Mouse (Mus musculus) stomach, embryonic 16.5 days (tissue): ENCODE results near the gene Cpa2. TPM values are rescaled to one million over a fixed set of nuclear protein-coding genes. Genes with fewer than 3 reads are reported as not detected.

Experiments
- ATAC-seq: fragments of 200-750 bp; cut with Nextera tagmentation; 2 replicates; pipeline ENCODE4 v1.8.0; 2017; ENCODE audit warnings: moderate number of reproducible peaks, moderate TSS enrichment; ENCODE audit not compliant: insufficient read depth, low FRiP score
- H3K27ac ChIP-seq: fragments of 300-500 bp; sonication (generic); 2 replicates; pipeline ENCODE4 v1.5.1; 2014; ENCODE audit warnings: low read length
- H3K27me3 ChIP-seq: fragments of 300-500 bp; sonication (generic); 2 replicates; pipeline ENCODE4 v1.6.1; 2014; ENCODE audit warnings: low read length, control low read depth, mixed read lengths; ENCODE audit not compliant: control insufficient read depth, insufficient read depth
- H3K36me3 ChIP-seq: fragments of 300-500 bp; sonication (generic); 2 replicates; pipeline ENCODE4 v1.6.1; 2014; ENCODE audit warnings: low read length; ENCODE audit not compliant: control insufficient read depth, insufficient read depth
- H3K4me1 ChIP-seq: fragments of 300-500 bp; sonication (generic); 2 replicates; pipeline ENCODE4 v1.6.1; 2014; ENCODE audit warnings: low read length, control low read depth, mixed read lengths; ENCODE audit not compliant: control insufficient read depth, insufficient read depth
- H3K4me2 ChIP-seq: fragments of 300-500 bp; sonication (generic); 2 replicates; pipeline ENCODE4 v1.6.1; 2014; ENCODE audit warnings: low read depth, low read length, mixed read lengths
- H3K4me3 ChIP-seq: fragments of 300-500 bp; sonication (generic); replicated peaks from 2 replicates; pipeline ENCODE4 v1.5.1; 2014; ENCODE audit warnings: mild to moderate bottlenecking, low read length
- H3K9ac ChIP-seq: fragments of 300-500 bp; sonication (generic); 2 replicates; pipeline ENCODE4 v1.6.1; 2014; ENCODE audit warnings: low read length
- H3K9me3 ChIP-seq: fragments of 300-500 bp; sonication (generic); replicated peaks from 2 replicates; pipeline ENCODE4 v1.6.1; 2016; ENCODE audit warnings: low read length, control low read depth; ENCODE audit not compliant: control insufficient read depth
- WGBS: fragments of 180-500 bp; shearing (Covaris S2); extraction: QIAGEN DNeasy Blood & Tissue Kit; methylation state at CpG from one replicate; pipeline ENCODE4 v1.1.7; 2014; 5-methylcytosine and 5-hydroxymethylcytosine counted together
- polyA plus RNA-seq: library from polyadenylated mRNA; unstranded; fragments of >200 nt; fragmentation: Nextera tagmentation; extraction: Ambion mirVana; gene quantifications from 2 replicates; pipeline ENCODE4 v1.2.1, GENCODE M21; 2015

The Cpa2 gene
- polyA plus RNA-seq: 688 and 708 TPM in 2 replicates

DNA sequence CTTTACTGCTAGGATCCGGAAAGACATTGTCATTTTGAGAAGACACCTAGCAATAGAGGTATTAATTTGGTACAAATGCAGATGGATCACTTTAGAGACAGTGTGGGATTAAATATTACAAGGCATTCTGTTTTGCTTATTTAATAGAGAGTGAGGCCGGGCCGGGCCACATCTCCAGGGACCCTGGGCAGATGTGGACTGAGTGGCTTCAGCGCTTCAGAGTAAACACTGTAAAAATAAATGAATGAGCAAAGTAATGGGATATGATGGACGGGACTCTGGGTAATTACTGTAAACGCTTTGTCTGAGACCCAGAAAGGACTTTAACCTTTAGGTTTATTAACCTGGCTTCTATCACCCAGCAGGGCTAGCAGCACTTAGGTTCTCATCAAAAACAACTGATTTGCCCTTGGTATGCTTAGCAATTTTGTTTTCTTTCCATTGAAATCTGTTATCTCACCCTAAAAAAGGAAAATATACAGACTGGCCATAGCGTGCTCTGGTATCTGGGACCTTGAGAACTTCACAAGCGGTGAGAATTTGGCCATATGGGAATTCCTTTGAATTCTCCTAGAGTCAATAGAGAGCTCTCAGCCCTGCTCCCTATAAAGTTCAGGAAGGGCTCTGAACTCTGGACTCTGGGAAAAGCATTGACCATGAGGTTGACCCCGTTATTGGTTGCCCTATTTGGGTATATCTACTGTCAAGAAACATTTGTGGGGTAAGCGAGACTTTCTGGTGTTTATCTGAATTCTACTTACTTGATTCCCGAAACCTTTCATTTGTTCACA lies at the start of gene Cpa2:
Gene Cpa2 (plus strand): TSS at position 574 of the 791 bp plus-strand sequence.
- WGBS: 53% methylated on average over 11 of the region's 11 CpGs
- Histone ChIP-seq H3K9ac (no peak within 1 kb of the TSS), H3K4me1 (peaks cover 19% of the 10 kb centered on the region), H3K27me3 (no peaks in the 10 kb centered on the region), H3K36me3 (no peaks in the 10 kb centered on the region), H3K4me2 (no peak within 1 kb of the TSS), H3K27ac (0 out of 2 replicates have a peak within 1 kb of the TSS, but pooled peaks have one; percentile 22), H3K9me3 (no peaks in the 10 kb centered on the region), H3K4me3 (peak within 1 kb of the TSS; percentile 14; the same call in 1 of the 2 replicates)
- no peak for ATAC-seq

DNA sequence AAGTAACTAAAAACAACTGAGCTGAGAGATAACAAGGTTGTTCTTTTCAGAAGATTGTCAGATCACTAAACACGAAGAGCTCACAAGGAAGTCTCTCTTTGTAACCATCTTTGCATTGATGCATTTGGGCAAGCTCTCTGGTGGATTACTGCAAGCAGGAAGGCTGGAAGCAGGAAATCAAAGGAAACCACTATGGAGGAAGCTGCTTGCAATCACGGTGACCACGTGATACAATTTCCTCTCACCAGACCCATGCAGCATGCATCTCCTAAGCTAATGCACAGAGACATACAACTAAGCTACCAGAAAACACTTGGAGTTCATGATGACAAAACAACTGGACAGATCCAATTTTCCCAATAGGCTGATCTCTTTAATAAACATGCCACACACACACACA lies 42.3 kb upstream of the Cpa2 start:
- Histone ChIP-seq H3K27ac (no peak overlapping the region), H3K36me3 (peaks cover 5% of the 10 kb centered on the region), H3K9ac (no peak overlapping the region), H3K4me3 (no peak overlapping the region), H3K4me2 (no peak overlapping the region), H3K27me3 (no peaks in the 10 kb centered on the region), H3K4me1 (no peaks in the 10 kb centered on the region), H3K9me3 (no peaks in the 10 kb centered on the region)
- no peak for ATAC-seq
- WGBS: 81% methylated on average over 3 of the region's 3 CpGs

DNA sequence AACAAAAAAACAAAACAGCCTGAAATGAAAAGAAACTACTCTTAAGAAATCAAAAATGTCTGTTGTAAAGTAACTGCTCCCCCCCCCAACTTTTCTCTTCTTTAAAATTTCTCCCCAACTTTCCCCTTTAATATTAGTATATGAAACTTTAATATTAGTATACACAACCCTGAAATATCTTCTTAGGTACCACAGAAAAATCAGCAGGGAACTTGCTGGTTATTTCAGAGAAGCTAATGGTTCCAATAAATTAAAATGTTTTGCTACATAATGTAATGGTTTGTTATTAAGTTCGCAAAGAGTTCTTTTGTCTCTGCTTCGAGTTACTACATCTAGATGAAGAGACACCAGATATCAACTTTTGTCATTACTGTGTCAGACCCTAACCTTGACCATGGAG lies 32.6 kb upstream of the Cpa2 start:
- no peaks in the 10 kb centered on the region; the same call in 1 of the 2 replicates for H3K36me3 ChIP-seq
- peak overlapping the region; percentile 76 for H3K4me2 ChIP-seq
- no peaks in the 10 kb centered on the region for H3K9me3 ChIP-seq
- 10% methylated on average over 2 of the region's 2 CpGs for WGBS
- H3K27ac ChIP-seq: peak overlapping the region; percentile 99
- ATAC-seq: no peak
- H3K4me3 ChIP-seq: peak overlapping the region; percentile 70
- H3K27me3 ChIP-seq: no peaks in the 10 kb centered on the region
- peak overlapping the region; percentile 86 for H3K9ac ChIP-seq
- peaks cover 7% of the 10 kb centered on the region for H3K4me1 ChIP-seq

DNA sequence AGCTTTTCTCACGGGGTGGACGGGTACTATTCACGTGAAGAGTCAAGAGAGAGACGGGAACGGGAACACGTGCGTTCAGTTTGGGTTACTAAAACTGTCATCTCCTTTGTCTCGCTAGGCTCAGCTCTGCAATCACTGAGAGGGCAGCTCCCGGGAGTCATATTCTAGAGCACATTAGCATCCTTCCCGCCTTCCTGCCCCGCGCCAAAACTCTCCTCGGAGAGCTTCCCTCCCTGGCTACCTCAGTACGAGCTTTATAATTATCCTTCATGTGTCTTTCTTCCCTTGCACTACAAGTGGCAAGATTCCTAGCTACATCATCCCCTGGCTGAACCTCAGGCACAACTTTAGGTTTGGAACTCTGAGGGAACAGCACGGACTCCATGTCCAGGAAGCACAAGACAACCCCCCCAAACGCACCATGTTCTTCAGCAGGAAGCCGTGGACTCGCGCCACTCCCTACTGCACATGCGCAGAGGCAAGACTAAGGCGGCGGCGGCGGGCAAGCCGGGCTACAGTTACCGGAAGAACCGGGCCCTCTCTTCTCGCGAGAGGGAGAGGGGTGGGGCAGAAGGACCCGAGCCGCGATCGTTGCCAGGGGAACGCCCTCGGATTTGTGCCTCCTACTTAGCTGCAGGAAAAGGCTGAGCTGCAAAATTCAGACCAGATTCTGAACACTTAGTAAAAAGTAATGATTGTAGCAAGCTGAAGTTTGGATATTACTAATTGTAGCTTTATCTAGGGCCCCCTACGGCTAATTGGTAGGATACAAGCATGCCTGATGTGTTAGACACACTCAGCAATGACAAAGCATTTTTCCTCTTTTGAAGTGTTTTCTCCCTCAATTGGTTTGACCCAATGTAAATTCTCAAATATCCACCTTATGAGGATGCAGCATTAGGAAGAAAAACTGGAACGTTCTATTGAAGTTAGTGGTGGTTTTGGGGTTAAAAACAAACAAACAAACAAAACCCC lies 31.8 kb upstream of the Cpa2 start, which contains the start of the genes Tmem209 and Ssmem1:
Gene Tmem209 (minus strand): TSS at position 519 of the 975 bp plus-strand sequence.
Gene Ssmem1 (plus strand): TSS at position 585 of the 975 bp plus-strand sequence.
- Histone ChIP-seq H3K4me2 (peak within 1 kb of the TSS; percentile 76), H3K9ac (peak within 1 kb of the TSS; percentile 86), H3K27me3 (no peaks in the 10 kb centered on the region), H3K9me3 (no peaks in the 10 kb centered on the region), H3K27ac (peak within 1 kb of the TSS; percentile 99), H3K4me1 (peaks cover 7% of the 10 kb centered on the region), H3K36me3 (no peaks in the 10 kb centered on the region), H3K4me3 (peak within 1 kb of the TSS; percentile 70)
- WGBS: under 1% methylated on average over 37 of the region's 37 CpGs
- ATAC-seq: peak; percentile 99

DNA sequence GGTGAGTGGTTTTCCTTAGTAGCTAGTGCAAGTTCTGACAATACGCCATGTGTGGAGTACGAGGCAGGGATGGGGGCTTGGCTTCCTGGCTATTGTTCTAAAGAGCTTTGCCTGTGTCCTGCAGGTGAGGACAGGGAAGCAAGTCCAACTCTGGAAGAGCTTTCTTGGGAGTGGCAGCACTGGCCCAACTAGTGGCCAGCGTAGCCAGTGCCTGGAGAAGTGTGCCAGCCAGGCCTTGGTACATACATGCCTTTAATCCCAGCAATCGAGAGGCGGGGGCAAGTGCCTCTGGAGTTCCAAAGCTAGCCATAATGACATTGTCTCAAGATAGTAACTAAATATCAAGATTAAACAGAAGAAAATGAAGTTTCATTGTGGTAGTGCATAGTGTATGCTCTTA lies 31.1 kb upstream of the Cpa2 start:
- no peak for ATAC-seq
- no peaks in the 10 kb centered on the region for H3K36me3 ChIP-seq
- peak overlapping the region; percentile 99 for H3K27ac ChIP-seq
- no peaks in the 10 kb centered on the region for H3K9me3 ChIP-seq
- 66% methylated on average over 5 of the region's 5 CpGs for WGBS
- no peak overlapping the region for H3K4me3 ChIP-seq
- H3K4me1 ChIP-seq: peaks cover 7% of the 10 kb centered on the region
- H3K4me2 ChIP-seq: peak overlapping the region; percentile 57; the same call in 1 of the 2 replicates
- no peaks in the 10 kb centered on the region for H3K27me3 ChIP-seq
- H3K9ac ChIP-seq: peak overlapping the region; percentile 57; the same call in 1 of the 2 replicates

DNA sequence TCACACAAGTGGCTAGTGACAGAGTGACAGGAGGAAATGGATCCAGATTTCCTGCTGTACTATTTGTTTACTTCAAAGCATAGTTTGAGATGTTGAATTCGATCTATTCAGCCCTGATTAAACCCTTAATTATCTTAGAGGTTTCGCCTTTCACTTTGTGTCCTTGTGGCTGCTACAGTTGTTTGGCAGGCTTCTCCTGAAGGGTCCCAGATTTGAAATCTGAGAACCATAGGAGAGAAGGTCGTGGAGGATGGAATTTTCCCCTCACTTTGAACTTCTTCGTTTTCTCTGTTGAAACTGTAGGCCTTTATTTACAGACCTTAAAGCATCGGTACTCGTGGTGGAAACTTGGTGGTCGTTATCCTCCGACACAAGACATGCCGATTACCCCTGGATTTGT lies 27.1 kb upstream of the Cpa2 start:
- H3K4me2 ChIP-seq: no peak overlapping the region
- H3K9ac ChIP-seq: peak overlapping the region; percentile 39
- H3K27me3 ChIP-seq: no peaks in the 10 kb centered on the region
- no peak for ATAC-seq
- no peaks in the 10 kb centered on the region for H3K36me3 ChIP-seq
- no peaks in the 10 kb centered on the region for H3K9me3 ChIP-seq
- peaks cover 7% of the 10 kb centered on the region for H3K4me1 ChIP-seq
- H3K4me3 ChIP-seq: no peak overlapping the region
- WGBS: 13% methylated on average over 9 of the region's 9 CpGs
- H3K27ac ChIP-seq: peak overlapping the region; percentile 73

DNA sequence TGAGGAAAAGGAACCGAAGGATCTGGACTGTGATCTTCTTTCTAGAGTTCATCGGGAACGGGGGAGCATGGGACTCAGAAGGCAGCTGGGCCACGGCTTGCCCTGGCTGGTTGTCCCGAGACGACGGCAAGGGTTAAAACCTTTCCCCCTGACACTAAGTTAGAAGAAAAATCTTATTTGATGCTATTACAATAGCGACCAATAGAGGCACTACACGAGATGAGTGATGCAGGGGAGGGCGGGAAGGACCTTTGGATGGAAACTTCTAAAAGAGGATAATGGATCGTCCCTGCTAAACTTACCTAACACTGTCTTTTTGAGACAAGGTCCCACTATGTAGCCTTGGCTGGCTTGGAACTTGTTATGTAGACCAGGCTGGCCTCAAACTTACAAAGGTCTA lies 21.0 kb upstream of the Cpa2 start:
- H3K9ac ChIP-seq: no peak overlapping the region
- H3K27ac ChIP-seq: no peak overlapping the region
- WGBS: 58% methylated on average over 11 of the region's 11 CpGs
- no peaks in the 10 kb centered on the region; the same call in 1 of the 2 replicates for H3K4me1 ChIP-seq
- no peaks in the 10 kb centered on the region for H3K27me3 ChIP-seq
- H3K4me2 ChIP-seq: no peak overlapping the region
- H3K4me3 ChIP-seq: no peak overlapping the region
- no peak for ATAC-seq
- H3K36me3 ChIP-seq: no peaks in the 10 kb centered on the region
- H3K9me3 ChIP-seq: no peaks in the 10 kb centered on the region

DNA sequence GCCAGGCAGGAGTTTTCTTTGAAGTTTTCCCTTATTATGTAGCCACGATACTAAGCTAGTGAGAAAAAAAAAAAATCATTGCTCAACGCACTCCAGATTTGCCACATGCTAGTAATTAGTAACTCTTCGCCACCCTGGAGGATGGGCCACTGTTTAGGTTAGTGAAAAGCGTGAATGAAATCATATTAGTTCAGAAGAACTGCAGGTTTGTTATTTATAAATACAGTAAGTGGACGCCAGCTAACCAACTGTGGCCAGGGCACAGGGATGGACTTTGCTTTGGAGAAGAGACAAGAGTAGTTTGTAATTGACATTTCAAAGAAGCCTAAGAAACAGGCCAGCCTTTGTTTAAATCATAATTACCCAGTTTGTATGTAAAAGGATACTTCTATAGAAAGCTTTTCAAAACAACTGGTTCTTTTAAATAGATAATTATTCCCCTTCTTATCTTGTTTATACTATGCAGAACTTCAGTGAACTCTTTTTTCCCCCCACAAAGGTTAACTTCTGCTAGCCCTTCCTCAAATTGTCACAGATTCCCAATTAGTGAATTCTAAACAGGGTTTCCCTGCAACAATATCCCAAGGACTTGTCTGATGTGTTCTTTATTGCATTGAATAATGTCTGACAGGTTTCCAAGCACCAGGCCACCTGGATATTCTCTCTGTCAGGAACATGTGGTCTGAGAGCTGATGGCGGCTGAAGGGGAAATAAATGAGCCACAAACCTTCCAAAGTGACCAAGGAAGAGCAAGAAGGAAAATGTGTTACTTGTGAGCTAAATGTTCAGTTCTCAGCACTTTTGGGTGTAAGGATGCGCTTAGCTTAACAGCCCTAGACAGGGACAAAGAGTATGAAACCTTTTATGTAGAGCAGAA lies 15.7 kb upstream of the Cpa2 start:
- Histone ChIP-seq H3K36me3 (no peaks in the 10 kb centered on the region), H3K4me3 (no peak overlapping the region), H3K4me1 (peaks cover 9% of the 10 kb centered on the region), H3K27ac (peak overlapping the region; percentile 90), H3K4me2 (no peak overlapping the region), H3K9ac (no peak overlapping the region), H3K27me3 (no peaks in the 10 kb centered on the region), H3K9me3 (no peaks in the 10 kb centered on the region)
- 54% methylated on average over 7 of the region's 7 CpGs for WGBS
- ATAC-seq: no peak
